Mouse (Mus musculus): ENCODE results near the gene Pptc7. TPM values are rescaled to one million over a fixed set of nuclear protein-coding genes. Genes with fewer than 3 reads are reported as not detected.

Pptc7 gene
- total RNA-seq, 4 experiments from 2014 or later, result 65.9 to 69.7 (median 68.8) TPM

DNA sequence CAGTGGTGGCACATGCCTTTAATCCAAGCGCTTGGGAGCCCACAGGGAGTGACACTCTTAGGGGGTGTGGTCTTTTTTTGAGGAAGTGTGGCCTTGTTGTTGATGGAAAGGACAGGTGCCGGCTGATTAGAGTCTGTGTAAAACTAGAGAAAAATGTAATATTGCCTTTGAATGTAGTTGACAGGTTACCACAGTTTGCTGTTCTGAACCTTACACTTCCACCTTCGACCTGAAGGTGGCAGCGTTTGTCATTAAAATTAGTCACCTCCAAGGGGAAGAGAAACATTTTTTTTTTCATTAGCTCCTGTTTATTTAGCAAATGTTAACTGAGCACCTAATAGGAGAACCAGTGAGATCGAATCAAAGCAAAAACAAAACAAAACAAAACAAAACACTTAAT, 16.3 kb upstream of the Pptc7 start:
- peak; percentile 45 for DNase-seq

DNA sequence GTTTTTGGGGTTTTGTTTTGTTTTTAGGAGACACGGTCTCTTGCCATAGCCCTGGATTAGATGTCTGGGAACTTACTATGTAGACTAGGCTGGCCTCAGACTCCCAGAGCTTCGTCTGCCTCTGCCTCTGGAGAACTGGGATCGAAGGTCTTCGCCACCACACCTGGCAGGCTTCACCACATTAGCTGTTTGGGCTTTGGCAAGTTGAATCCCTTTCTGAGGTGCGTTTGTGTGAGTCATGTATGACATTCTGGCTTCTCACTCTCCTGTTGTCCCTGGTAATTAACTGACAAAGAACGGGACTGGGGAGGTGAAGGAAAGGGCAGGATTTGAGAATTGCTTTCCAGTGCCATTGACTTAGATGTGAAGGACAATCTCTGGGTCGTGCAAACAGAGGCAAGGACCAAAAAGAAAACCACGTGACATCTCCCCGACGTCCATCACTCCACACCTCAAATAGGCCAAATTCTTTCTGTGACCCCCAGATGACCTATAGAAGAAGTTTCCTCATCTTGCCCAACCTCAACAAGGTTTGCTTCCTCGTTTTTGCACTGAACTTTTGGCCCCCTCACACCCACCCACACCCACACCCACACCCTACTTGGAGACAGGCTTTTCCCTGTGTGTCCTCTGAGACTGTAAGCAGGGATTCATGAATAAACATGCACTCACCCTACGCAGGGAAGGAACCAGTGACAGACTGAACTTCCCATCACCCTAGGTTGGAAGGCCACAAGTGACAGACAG, 15.1 kb upstream of the Pptc7 start:
- no peak for DNase-seq

DNA sequence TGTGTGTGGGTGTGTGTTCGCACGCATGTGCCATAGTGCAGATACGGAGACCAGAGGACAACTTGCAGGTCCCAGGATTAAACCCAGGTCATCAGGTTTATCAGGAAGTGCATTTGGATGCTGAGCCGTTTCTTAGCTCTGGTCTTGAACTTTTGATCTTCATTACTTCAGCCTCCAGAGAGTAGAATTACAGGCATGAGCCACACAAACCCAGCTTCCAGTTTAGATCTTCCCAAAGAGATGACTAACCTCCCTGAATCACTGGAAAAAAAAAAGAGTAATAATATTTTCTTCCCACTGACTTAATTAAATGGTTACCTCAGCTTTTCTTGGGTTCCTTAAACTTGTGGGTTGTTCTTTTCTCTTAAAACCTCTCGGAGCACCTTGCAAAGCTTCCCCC, 11.3 kb upstream of the Pptc7 start:
- DNase-seq, result no peak

- DNase-seq, result no peak
These were observed 9.4 kb upstream of the Pptc7 start for GRCm38 (mm10) chr5:122274785-122275184.

DNA sequence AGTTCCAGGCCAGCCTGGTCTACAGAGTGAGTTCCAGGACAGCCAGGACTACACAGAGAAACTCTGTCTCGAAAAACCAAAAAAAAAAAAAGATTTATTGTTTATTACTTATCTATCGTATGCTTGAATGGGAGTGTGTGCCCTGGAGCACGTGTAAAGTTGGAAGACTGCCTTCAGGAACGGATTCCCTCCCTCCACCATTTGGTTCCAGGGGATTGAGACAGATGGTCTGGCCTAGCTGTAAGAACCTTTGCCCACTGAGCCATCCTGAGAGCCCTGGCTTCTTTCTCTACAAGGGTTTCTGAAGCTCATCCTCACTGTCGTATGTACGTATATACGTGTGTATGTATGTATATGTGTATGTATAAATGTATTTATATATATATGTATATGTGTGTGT, 5.2 kb upstream of the Pptc7 start:
- DNase-seq, result no peak

- DNase-seq, result no peak
These were observed 4.3 kb upstream of the Pptc7 start for GRCm38 (mm10) chr5:122279799-122280421.

- no peak for DNase-seq
These were observed 3.7 kb upstream of the Pptc7 start for GRCm38 (mm10) chr5:122280422-122280826.

- DNase-seq, result no peak
These were observed 3.2 kb upstream of the Pptc7 start for GRCm38 (mm10) chr5:122280827-122281462.

GRCm38 (mm10) chr5:122283828-122284182, 360 bp upstream of the Pptc7 start:
- peak; percentile 47 for DNase-seq

DNA sequence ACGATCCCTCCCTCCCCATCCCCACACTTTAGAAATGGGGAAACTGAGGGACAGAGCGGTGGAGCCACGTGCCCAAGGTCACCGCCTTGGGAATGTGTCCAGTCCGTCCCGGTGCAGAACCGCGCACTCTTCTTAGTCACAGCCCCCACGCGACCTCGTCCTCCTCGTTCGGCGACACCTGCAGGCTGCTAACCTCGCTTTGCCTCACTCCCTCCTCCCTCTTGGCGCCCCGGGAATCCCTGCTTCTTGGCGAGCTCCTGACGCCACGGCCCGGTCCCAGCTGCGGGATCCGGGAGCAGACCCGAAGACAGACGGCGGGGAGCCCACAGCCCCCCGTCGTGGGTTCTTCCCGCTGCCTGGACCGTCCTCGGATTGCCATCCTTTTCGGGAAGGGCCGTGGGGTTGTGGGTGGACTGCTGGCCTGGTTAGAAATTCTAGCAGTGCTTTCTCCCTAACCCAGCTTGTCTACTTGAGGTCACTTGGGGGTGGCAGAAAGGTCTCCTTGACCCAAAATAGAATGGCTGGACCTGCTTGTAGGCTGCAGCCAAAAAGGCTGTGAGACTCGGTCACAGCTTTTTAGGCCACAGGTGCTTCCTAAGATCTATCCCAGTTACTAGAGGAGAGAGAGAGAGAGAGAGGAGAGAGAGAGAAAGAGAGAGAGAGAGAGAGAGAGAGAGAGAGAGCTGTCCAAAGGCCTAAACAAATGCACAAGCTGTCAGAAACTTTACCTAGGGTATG, 1.0 kb downstream of the Pptc7 start:
- peak; percentile 65 for DNase-seq

DNA sequence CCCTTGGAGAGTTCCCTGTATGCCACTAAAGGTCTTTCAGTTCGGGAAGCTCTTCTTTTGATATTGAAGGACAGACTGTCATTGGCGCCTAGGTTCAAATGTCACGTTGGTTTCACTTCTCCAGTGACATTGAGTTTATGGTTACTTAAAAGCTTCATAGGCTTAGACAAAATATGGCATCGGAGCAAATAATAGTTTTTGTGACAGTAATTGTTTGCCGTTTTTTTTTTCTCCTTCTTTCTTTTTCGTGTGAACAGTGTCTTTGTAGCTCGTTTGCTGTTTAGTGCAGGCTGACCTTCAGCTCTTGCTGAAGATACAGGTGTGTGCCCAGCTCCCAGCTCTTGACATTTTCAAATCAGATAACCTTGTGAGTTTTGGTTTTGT, 1.6 kb downstream of the Pptc7 start:
- DNase-seq, result no peak

GRCm38 (mm10) chr5:122286191-122286590, 2.0 kb downstream of the Pptc7 start:
- no peak for DNase-seq

- no peak for DNase-seq
These were observed 2.9 kb downstream of the Pptc7 start for GRCm38 (mm10) chr5:122287026-122287425.

GRCm38 (mm10) chr5:122288147-122288811, 4.1 kb downstream of the Pptc7 start:
- DNase-seq, result no peak

DNA sequence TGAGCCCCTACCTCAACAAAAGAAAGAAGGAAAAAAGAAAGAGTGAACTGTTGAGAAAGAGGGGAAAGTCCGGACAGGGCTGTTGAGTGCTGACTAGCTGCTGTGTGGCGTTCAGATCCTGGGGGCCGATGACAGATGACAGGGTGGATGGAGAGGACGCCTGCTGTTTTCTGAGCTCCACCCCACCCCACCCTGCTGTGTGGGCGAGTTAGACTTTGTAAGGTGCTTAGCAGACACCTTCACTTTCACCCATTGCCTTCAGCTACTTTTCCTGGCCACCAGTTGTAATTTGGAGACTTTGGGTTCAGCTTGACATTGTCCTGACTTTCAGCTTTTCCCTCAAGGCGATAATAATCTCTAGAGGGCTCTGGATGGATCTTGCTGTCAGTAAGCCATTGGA, 7.0 kb downstream of the Pptc7 start:
- DNase-seq, result no peak

- DNase-seq, result no peak
These were observed 7.6 kb downstream of the Pptc7 start for GRCm38 (mm10) chr5:122291553-122292339.

DNA sequence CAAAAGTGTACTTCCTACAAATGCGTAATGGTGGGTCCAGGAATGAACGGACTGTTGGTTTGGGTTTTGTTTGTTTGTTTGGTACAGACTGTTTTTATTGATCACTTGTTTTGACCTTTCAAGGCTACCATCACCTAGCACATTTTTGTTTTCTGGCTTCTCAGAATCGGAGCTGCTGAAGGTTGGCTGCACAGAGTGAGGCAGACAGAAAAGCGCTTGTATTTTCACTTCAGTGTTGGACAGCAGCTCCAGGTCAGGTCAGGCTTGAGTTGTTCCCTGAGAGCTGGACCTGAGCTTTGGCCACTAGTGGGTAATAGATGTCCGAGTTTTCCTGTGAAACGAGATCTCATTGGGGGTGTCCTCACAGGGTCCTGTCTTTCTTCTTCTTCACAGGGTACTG, 9.0 kb downstream of the Pptc7 start:
- DNase-seq, result no peak

DNA sequence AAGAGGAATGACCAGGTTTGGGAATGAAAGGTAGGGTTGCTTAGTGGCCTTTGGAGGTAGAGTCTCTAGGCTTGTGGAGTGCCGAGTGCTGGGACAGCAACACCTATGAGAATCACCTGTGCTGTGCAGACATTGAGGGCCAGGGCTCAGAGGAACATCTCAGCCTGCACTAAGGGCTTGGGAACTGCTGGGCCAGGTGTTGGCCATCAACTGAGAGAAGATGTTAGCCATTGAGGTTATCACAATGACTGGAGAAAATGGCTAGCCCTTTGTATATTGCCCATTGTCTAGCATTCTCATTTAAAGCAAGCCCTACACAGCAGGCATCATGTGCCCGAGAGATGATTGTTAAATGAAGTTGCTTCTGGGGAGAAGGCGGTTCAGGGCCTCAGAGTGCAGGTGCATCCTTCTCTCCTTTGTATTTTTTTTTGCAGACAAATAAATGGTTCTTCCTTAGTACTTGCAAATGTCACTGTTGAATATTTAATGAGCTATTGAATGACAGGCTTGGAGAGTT, 10.1 kb downstream of the Pptc7 start:
- DNase-seq, result no peak

DNA sequence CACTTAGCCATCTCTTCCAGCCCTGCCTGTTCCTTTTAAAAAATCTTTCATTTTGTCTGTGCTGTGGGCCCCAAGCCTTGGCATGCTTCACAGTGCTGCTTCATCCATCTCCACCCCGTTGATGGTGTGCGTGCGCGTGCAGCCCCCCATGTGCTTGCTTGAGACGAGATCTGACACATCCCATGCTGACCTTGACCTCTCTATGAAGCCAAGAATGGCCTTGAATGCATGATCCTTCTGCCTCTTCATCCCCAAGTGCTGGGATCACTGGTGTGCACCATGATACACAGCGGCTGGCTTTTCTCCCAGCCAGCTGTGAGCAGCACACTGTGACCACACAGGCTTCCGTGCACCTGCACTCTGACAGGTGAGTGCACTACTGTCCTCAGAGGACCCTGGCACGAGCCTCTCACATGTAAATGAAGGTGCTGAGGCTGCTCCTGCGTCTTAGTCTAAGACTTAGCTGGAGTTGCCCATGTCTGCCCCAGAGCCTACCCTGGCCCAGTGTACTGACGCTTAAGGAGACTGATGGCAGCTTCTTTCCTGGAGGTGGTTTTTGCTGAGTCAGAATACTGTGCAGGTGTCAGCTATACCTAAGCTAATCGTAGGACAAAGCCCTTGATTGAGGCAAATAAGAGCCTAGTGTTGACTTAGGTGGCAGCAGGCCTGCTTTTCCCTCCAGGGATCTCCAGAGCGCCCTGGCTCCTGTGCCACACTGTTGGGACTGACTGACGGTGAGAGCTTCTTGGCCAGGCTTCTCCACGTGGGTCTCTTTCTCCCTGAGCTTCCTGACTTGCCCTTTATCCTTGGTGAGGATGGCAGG, 11.2 kb downstream of the Pptc7 start:
- no peak for DNase-seq

DNA sequence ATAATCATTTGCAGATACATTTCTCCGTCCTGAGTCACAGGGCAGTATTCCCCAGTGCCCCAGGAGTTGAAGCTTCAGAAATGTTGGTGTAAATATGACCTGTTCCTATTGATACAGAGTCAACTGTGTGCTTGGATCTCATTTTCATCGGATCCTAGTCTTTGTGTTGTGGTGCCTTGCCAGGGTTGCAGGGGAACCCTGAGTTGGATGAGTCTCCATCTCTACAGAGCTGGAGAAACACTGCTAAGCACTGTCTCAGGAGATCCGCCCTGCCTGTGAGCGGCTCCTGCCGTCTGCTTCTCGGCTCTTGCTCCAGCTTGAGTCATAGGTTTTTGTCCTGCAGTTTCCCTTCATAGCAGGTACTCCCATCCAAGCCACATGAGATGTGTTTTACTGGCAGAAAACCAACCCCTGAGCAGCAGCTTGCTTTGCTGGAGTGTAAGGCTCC, 15.9 kb downstream of the Pptc7 start:
- no peak for DNase-seq

All from adrenal gland, adult 8-10 months (tissue).